Mouse (Mus musculus) embryonic facial prominence, embryonic 15.5 days (tissue): Measurements from ENCODE around the gene Cdh5. TPM values are rescaled to one million over a fixed set of nuclear protein-coding genes. Genes with fewer than 3 reads are reported as not detected.

Experiments
- ATAC-seq: fragments of 200-750 bp; cut with Nextera tagmentation; 2 replicates; pipeline ENCODE4 v1.8.0; 2017; ENCODE audit warnings: low read depth, moderate TSS enrichment; ENCODE audit not compliant: insufficient number of reproducible peaks, low FRiP score, low TSS enrichment
- H3K27ac ChIP-seq: fragments of 300-500 bp; sonication (generic); replicated peaks from 2 replicates; pipeline ENCODE4 v1.5.1; 2015; ENCODE audit warnings: mild to moderate bottlenecking, inconsistent platforms
- H3K27me3 ChIP-seq: fragments of 300-500 bp; sonication (generic); 2 replicates; pipeline ENCODE4 v1.6.1; 2015; ENCODE audit warnings: inconsistent platforms
- H3K36me3 ChIP-seq: fragments of 300-500 bp; sonication (generic); 2 replicates; pipeline ENCODE4 v1.6.1; 2015; ENCODE audit warnings: mild to moderate bottlenecking, inconsistent platforms
- H3K4me1 ChIP-seq: fragments of 300-500 bp; sonication (generic); 2 replicates; pipeline ENCODE4 v1.6.1; 2015; ENCODE audit warnings: inconsistent platforms
- H3K4me2 ChIP-seq: fragments of 300-500 bp; sonication (generic); replicated peaks from 2 replicates; pipeline ENCODE4 v1.6.1; 2015; ENCODE audit warnings: mild to moderate bottlenecking, inconsistent platforms
- H3K4me3 ChIP-seq: fragments of 300-500 bp; sonication (generic); replicated peaks from 2 replicates; pipeline ENCODE4 v1.5.1; 2015; ENCODE audit warnings: mild to moderate bottlenecking, inconsistent platforms
- H3K9ac ChIP-seq: fragments of 300-500 bp; sonication (generic); 2 replicates; pipeline ENCODE4 v1.6.1; 2015; ENCODE audit warnings: inconsistent platforms
- H3K9me3 ChIP-seq: fragments of 300-500 bp; sonication (generic); replicated peaks from 2 replicates; pipeline ENCODE4 v1.6.1; 2016; ENCODE audit warnings: inconsistent platforms
- WGBS: fragments of 180-500 bp; shearing (Covaris S2); methylation state at CpG from one replicate; pipeline ENCODE4 v1.1.7; 2015; 5-methylcytosine and 5-hydroxymethylcytosine counted together
- polyA plus RNA-seq: library from polyadenylated mRNA; unstranded; fragments of >200 nt; fragmentation: Nextera tagmentation; extraction: Ambion mirVana; gene quantifications from 2 replicates; pipeline ENCODE4 v1.2.1, GENCODE M21; 2015

Cdh5 gene
- polyA plus RNA-seq, 1 experiment from 2014 or later: 32.7 TPM

DNA sequence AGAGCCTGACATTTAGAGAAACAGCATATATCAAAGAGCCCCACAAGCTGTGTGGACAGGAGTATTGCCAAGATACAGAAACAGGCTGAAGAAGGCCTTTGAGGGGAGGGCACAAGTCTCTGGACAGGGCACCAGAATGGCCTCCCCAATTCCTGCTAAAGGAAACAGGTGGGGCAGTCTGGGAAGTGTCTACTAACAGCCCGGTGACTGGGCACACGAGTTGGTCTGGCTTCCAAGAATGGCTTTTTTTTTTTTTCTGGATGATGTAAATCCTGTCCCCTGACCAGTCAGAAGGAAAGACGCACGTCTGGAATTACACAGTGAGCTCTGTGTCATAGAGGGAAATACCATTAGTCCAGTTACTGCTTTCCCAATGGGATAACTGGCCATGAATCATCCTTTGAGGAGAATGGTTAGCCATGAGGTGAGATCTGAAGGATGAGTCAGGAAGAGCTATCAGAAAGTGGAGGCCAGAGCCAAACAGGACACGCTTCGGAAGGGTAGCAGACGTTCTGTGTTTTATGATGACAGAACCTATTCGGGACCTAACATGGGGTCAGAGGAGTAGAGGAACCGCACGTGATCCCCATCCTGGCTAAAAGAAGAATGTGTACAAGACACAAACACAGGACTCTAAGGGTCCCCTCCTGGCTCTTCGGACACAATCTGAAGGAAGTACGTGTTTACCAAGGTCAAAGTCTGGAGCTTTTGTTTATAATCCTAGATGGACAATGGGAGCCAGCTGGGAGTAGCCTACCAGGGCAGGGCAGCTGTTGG, 20.4 kb downstream of the Cdh5 start:
- no peak overlapping the region for H3K4me3 ChIP-seq
- H3K9me3 ChIP-seq: no peaks in the 10 kb centered on the region
- no peaks in the 10 kb centered on the region for H3K27me3 ChIP-seq
- H3K36me3 ChIP-seq: no peaks in the 10 kb centered on the region
- no peak overlapping the region for H3K27ac ChIP-seq
- no peaks in the 10 kb centered on the region for H3K4me1 ChIP-seq
- 86% methylated on average over 12 of the region's 12 CpGs for WGBS
- ATAC-seq: no peak
- H3K4me2 ChIP-seq: no peak overlapping the region
- H3K9ac ChIP-seq: no peak overlapping the region

- Histone ChIP-seq H3K4me2 (no peak overlapping the region), H3K4me3 (no peak overlapping the region), H3K36me3 (no peaks in the 10 kb centered on the region), H3K9ac (no peak overlapping the region), H3K4me1 (no peaks in the 10 kb centered on the region), H3K27me3 (no peaks in the 10 kb centered on the region), H3K9me3 (no peaks in the 10 kb centered on the region), H3K27ac (no peak overlapping the region)
- ATAC-seq: no peak
- WGBS: 64% methylated on average over 2 of the region's 2 CpGs
Observed at GRCm38 (mm10) chr8:104123080-104123657, 21.7 kb downstream of the Cdh5 start.

- Histone ChIP-seq H3K4me2 (no peak overlapping the region), H3K36me3 (no peaks in the 10 kb centered on the region), H3K4me3 (no peak overlapping the region), H3K27me3 (no peaks in the 10 kb centered on the region), H3K9ac (no peak overlapping the region), H3K27ac (no peak overlapping the region), H3K4me1 (no peaks in the 10 kb centered on the region), H3K9me3 (no peaks in the 10 kb centered on the region)
- 74% methylated on average over 5 of the region's 5 CpGs for WGBS
- no peak for ATAC-seq
Observed at GRCm38 (mm10) chr8:104124534-104124933, 23.1 kb downstream of the Cdh5 start.

GRCm38 (mm10) chr8:104127160-104127883, 25.9 kb downstream of the Cdh5 start:
- Histone ChIP-seq H3K9me3 (no peaks in the 10 kb centered on the region), H3K9ac (no peak overlapping the region), H3K4me1 (no peaks in the 10 kb centered on the region), H3K4me3 (no peak overlapping the region), H3K4me2 (no peak overlapping the region), H3K36me3 (no peaks in the 10 kb centered on the region), H3K27me3 (no peaks in the 10 kb centered on the region), H3K27ac (no peak overlapping the region)
- ATAC-seq: no peak
- 62% methylated on average over 4 of the region's 4 CpGs for WGBS

- ATAC-seq: no peak
- no peaks in the 10 kb centered on the region for H3K4me1 ChIP-seq
- no peaks in the 10 kb centered on the region for H3K27me3 ChIP-seq
- no peak overlapping the region for H3K4me2 ChIP-seq
- H3K4me3 ChIP-seq: no peak overlapping the region
- H3K36me3 ChIP-seq: no peaks in the 10 kb centered on the region
- no peaks in the 10 kb centered on the region for H3K9me3 ChIP-seq
- H3K27ac ChIP-seq: no peak overlapping the region
- WGBS: 93% methylated on average over 9 of the region's 9 CpGs
- H3K9ac ChIP-seq: no peak overlapping the region
Observed at GRCm38 (mm10) chr8:104130916-104131315, 29.5 kb downstream of the Cdh5 start.

DNA sequence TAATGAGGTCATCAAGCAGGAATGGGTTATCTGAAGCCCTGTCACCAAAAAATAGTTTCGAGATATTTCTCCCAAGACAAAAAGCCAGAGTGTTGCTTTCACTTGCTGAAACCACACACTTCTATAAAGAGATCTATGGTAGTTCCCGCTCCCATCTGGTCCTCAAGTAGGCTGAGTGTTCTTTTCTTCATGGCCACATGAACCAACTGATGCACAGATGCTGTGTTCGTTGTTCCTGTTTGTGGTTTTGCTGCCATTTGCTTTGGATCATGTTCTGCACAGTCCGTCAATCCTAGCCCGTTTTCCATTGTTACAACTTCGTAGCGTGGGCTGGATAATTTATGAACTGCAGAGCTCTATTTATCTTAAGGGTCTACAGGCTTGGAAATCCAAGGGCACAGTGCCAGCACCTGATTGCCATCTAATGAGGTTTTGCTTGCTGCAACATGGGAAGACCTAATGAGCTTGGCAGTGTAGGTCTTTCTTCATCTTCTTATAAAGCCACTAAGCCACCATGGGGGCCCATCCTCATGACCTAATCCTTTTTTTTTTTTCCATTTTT, 30.1 kb downstream of the Cdh5 start:
- Histone ChIP-seq H3K36me3 (no peaks in the 10 kb centered on the region), H3K4me3 (no peak overlapping the region), H3K9ac (no peak overlapping the region), H3K4me2 (no peak overlapping the region), H3K27me3 (no peaks in the 10 kb centered on the region), H3K4me1 (no peaks in the 10 kb centered on the region), H3K27ac (no peak overlapping the region), H3K9me3 (no peaks in the 10 kb centered on the region)
- WGBS: 49% methylated on average over 7 of the region's 7 CpGs
- ATAC-seq: no peak

DNA sequence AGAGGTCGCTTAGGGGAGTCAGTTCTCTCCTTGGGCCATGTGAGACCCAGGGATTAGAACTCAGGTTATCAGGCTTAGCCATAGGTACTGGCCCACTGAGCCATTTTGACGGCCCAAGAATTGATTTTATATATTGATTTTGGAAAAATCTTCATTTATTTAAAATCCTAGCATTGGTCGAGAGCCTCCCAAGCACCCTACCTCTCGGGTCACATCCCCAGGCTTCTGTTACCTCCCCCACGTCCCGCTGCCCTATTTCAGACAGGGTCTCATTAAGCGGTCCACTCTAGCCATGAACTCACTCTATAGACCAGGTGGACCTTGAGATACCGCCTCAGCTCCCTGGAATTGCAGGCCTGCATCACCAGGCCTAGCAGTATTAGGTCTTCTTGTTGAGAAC, 33.1 kb downstream of the Cdh5 start:
- H3K9me3 ChIP-seq: no peaks in the 10 kb centered on the region
- no peaks in the 10 kb centered on the region for H3K4me1 ChIP-seq
- H3K27ac ChIP-seq: no peak overlapping the region
- no peak overlapping the region for H3K4me3 ChIP-seq
- WGBS: 90% methylated on average over 8 of the region's 8 CpGs
- no peak overlapping the region for H3K4me2 ChIP-seq
- ATAC-seq: no peak
- H3K9ac ChIP-seq: no peak overlapping the region
- no peaks in the 10 kb centered on the region for H3K27me3 ChIP-seq
- H3K36me3 ChIP-seq: no peaks in the 10 kb centered on the region

DNA sequence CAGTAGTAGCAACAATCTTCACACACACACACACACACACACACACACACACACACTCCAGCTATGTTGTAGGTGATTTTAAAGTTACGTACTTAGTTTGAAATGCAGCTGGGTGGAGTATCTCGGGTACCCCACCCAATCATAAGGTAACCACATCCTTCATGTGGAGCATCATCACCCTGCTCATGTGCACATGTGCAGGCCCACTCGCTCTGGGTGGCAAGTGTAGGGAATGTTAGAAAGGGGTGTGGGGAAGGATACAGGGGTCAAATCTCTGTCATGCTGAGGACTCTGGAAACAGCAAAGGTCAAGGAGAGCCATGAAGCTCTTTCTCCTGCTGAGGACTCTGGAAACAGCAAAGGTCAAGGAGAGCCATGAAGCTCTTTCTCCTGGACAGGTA, 34.9 kb downstream of the Cdh5 start:
- Histone ChIP-seq H3K36me3 (no peaks in the 10 kb centered on the region), H3K27me3 (no peaks in the 10 kb centered on the region), H3K9ac (no peak overlapping the region), H3K4me1 (no peaks in the 10 kb centered on the region), H3K27ac (no peak overlapping the region), H3K9me3 (no peaks in the 10 kb centered on the region), H3K4me2 (no peak overlapping the region), H3K4me3 (no peak overlapping the region)
- WGBS: 80% methylated on average over 3 of the region's 3 CpGs
- ATAC-seq: no peak

DNA sequence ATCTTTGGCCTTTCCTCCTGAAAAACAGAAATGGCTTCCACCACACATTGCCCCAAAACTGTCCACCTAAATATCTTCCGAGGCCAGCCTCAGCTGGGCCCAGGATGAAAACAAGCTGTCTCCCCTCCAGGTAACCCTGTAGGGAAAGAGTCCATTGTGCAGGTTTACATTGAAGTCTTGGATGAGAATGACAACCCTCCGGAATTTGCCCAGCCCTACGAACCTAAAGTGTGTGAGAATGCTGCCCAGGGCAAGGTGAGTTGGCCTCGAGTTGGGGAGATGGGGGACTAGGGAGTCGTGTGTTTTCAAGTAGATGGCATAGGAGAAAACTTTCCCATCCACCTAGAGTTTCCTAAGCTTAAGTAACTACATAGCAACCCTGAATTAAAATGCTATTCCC, 36.2 kb downstream of the Cdh5 start:
- ATAC-seq: no peak
- no peaks in the 10 kb centered on the region for H3K27me3 ChIP-seq
- H3K9ac ChIP-seq: no peak overlapping the region
- H3K4me1 ChIP-seq: no peaks in the 10 kb centered on the region
- no peak overlapping the region for H3K4me3 ChIP-seq
- 77% methylated on average over 5 of the region's 5 CpGs for WGBS
- H3K9me3 ChIP-seq: no peaks in the 10 kb centered on the region
- no peak overlapping the region for H3K27ac ChIP-seq
- no peaks in the 10 kb centered on the region for H3K36me3 ChIP-seq
- no peak overlapping the region for H3K4me2 ChIP-seq

DNA sequence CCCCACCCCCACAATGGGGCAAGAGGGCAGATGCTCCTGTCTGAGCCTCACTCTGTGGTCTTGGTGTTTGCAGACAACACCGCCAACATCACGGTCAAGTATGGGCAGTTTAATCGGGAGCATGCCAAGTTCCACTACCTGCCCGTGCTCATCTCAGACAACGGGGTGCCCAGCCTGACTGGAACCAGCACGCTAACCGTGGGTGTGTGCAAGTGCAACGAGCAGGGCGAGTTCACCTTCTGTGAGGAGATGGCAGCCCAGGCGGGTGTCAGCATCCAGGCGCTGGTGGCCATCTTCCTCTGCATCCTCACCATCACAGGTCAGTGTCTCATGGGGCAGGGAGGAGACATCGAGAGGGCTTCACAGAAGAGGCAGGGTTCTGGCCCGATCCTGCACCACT, 39.2 kb downstream of the Cdh5 start:
- 84% methylated on average over 13 of the region's 13 CpGs for WGBS
- no peak for ATAC-seq
- Histone ChIP-seq H3K4me2 (no peak overlapping the region), H3K9me3 (no peaks in the 10 kb centered on the region), H3K36me3 (no peaks in the 10 kb centered on the region), H3K4me3 (no peak overlapping the region), H3K27ac (no peak overlapping the region), H3K4me1 (no peaks in the 10 kb centered on the region), H3K9ac (no peak overlapping the region), H3K27me3 (no peaks in the 10 kb centered on the region)

DNA sequence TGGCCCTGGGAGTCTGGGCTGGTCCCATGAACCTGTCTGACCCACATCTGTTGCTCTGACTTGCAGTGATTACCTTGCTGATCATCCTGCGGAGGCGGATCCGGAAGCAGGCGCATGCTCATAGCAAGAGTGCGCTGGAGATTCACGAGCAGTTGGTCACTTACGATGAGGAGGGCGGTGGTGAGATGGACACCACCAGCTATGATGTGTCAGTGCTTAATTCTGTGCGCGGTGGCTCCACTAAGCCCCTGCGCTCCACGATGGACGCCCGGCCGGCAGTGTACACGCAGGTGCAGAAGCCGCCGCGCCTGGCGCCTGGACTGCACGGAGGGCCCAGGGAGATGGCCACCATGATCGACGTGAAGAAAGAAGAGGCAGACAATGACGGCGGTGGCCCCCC, 41.0 kb downstream of the Cdh5 start:
- H3K4me2 ChIP-seq: no peak overlapping the region
- no peak overlapping the region for H3K4me3 ChIP-seq
- no peaks in the 10 kb centered on the region for H3K27me3 ChIP-seq
- no peaks in the 10 kb centered on the region for H3K9me3 ChIP-seq
- no peaks in the 10 kb centered on the region for H3K36me3 ChIP-seq
- no peak overlapping the region for H3K9ac ChIP-seq
- no peak overlapping the region for H3K27ac ChIP-seq
- WGBS: 91% methylated on average over 25 of the region's 25 CpGs
- no peak for ATAC-seq
- H3K4me1 ChIP-seq: no peaks in the 10 kb centered on the region
